Mouse (Mus musculus) E14TG2a.4 (cell line): ENCODE measurements at regions not wholly inside any gene's neighbourhood (a gene's known extent, or its start where the extent isn't known, plus 50 kb on each side); places are given as distances from the start of the nearest gene placed in this dataset.

Experiments
- CTCF ChIP-seq: conservative IDR thresholded peaks from 2 replicates; pipeline ENCODE4 v1.5.1; 2014; ENCODE audit warnings: low read length
- NANOG ChIP-seq: IDR thresholded peaks from 2 replicates; pipeline ENCODE4 v1.6.1; 2014; ENCODE audit warnings: borderline replicate concordance, low read length, mixed read lengths

GRCm38 (mm10) chr3:115815168-115815567, 72.5 kb upstream of the Dph5 start:
- TF ChIP-seq CTCF (no peak), NANOG (no peak)
